Mouse (Mus musculus) left cerebral cortex, adult 11 months (tissue): ENCODE data around the gene Top2b.
A peak's percentile ranks its signal among the peaks of the same experiment; 100 is the strongest.

Source experiments
- DNase-seq: peaks from one replicate; pipeline ENCODE4 v3.0.0; 2022; ENCODE audit warnings: low spot score

Gene Top2b

DNA sequence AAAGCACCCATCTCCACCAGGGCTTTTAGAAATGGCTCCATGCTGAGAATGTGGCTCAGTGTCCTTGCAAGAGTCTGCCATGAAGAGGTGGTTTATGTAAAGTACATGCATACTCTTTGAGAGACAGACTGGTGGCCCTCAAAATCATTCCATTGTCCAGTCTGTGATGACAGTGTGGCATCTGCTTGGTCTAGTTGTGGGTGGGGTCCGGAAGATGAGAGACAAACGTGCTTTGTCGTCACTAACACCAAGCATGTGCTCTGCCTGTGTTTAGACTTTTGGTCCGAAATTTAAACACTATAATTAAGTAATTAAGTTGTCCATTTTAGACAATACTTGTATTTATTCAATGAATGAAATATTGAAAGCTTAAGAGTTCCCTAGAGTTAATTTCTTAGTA lies 49.2 kb downstream of the Top2b start:
- no peak for DNase-seq

DNA sequence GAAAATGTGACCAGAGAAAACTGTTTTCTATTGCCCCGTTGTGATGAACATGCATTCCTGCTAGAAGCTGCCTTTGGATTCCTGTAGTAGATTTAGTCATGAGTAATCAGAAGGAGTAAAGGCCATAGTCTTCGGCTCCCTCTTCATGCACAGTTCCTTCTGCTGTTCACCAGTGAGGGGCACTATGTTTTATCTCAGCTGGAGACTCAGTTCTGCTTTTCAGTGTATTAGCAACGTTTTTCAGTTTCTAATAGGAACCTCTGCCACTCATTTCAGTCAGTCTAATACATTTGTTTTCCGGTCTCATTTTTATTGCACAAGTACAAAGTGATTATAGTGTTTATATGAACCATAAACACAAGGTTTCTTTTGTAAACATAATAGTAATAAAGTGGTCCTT lies 62.6 kb downstream of the Top2b start:
- no peak for DNase-seq

DNA sequence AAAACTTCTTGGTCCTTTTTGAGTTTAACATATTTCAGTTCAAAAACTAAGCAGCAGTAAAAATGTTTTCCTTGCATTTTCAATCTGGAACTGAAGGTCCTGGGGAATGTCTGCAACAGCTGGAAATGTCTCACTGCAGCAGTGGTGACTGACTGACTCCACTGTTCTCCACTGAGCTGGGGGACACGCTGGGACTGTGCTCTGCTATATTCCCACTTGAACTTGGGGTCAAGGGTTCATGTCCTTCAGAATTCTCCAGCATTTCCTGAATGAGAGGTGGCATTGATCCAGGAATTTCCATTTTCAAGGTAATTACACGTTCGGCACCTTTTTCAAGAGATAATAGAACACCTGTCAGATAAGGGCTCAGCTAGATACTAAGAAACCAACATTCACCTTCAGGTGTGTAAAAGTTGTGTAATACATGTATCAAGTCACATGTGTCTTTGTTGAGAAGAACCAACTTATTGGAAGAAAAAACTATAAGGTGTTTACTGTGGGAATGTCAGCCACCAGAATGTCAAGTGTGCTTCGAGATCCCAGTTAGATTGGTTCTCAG lies 67.0 kb downstream of the Top2b start:
- no peak for DNase-seq

DNA sequence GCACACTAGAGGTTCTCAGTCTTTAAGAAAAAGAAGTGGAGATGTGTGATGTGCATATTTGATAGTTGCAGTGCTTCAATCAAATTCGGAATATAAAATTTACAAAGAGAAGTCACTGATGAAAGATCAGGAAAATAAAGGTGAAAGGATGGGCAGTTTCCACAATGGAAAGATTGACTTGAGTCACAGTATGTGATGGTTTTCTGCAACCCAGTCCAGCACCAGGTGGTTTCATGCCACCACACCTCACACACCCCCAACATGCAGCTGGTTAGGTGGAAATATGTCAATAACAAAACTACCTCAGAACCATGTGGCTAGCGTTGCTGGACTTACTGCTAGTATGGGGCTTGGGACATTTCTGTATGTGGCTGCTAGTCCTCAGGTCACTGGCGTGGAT lies 67.6 kb downstream of the Top2b start:
- DNase-seq = no peak

DNA sequence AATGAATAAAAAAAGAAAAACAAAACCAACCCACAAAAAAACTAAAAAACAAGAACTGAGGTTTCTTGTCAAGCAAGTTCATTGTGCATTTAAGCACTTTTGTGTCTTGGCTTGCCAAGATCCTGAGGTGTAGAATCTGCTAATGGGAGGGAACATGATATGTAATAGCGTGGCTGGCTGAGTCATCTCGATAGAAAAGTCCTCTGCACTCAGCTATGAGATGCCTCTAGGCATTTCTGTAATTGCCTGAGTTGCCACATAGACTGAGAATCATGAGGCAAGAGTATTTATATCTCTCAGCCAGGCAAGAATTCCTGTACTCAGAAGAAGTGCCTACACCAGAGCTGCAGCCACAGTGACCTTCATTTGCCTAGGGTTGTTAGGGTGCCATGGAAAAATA lies 68.2 kb downstream of the Top2b start:
- peak; percentile 41 for DNase-seq

DNA sequence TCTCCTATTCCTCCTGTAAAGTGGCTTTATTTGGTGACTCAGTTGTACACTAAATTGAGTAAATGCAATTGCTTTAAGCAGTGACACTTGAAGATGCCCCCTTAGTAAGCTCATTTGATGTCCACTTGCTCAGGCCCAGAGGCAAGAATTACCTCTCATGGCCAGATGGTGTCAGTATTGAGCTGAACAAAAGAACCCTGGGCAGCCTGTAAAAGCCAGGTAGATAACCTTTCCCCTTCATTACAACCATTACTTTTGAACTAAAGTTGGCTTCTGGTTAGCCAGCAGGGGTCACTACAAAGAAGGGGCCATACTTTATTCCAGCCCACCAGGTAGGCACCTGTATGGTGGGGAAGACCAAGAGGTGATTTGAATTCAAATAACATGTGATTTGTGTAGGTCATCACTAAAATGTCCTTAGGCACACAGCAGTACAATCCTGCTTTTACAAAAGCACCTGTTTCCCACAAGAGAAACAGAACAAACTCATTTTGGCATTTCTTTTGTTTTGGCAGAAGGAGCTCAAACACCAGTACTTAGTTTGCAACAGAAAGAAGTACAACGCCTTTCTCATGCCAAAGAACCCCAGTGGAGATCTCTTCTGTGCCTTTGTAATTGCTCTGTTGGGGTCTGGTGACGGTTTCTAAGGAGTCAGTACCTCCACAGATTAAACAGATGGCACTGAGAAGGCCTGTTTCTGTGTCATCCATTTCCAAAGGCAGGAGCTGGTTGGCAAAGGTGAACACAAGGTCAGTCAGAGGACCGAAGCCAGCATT lies 69.6 kb downstream of the Top2b start:
- DNase-seq = peak; percentile 38

DNA sequence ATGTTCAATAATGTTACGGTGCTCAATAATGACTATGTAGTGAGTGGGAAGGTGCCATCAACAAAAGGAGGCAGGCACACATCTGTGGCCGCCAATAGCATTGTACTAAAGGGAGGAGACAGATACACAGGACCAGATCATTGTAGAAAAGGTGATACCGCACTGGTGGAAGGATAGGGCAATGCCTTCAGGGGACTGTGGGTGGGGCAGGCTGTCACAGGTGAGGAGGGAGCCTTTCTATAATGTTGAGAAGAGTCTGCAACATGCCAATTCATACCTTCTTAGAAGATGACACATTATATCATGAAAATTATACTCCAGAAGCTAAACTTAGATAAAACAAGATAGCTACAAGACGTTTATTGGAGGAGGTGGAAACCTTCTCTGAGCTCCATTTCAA lies 72.4 kb downstream of the Top2b start:
- no peak for DNase-seq

DNA sequence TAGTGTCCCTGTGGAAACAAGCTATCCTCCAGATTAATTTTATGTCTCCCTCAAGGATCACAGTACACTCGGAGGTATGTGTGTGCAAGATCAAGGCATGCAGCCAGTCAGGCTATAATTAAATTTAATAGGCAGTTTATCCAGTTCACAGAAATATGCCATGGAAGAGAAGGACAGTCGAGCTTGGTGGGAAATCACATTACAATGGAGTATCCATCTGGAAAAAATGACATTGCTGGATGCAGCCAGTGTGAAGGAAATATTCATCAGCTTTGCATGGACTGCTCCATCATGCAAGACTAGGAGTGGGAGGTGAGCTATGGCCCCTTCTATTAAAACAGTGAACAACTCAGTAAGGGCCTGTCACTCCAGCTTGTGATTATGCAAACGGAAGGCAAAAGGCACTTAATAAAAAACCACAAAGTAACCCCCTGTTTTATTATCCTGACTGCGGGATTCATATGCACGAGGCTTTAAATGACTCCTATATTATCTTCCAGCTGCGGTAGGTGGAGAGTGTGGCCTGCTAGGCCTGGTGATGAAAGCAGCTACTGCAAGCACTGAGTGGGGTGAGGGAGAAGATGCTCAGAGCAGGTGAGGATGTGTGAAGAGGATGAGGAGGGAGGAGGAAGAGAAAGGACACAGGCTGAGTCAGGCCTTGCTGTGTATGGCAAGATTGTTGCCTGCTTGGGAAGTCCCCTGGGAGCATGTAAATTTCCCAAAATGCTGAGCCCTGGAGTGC lies 74.6 kb downstream of the Top2b start:
- DNase-seq = no peak

DNA sequence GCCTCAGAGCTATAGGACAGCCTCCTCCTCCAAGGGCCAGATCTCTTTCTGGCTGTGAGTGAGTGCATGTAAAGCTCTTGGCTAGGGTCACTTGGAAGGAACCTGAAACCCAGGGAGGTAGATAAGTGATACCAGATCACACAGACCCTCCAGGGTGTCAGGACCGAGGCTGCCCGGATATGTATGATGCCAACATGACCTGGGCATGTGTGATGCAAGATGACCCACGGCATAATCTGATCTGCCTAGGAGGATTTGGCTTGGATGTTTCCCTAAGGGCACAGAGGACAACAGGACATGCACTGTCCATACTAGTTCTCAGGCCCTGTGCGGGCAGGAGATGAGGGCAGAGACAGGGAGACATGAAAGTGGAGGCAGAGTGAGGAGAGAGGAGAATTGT lies 79.9 kb downstream of the Top2b start:
- no peak for DNase-seq

DNA sequence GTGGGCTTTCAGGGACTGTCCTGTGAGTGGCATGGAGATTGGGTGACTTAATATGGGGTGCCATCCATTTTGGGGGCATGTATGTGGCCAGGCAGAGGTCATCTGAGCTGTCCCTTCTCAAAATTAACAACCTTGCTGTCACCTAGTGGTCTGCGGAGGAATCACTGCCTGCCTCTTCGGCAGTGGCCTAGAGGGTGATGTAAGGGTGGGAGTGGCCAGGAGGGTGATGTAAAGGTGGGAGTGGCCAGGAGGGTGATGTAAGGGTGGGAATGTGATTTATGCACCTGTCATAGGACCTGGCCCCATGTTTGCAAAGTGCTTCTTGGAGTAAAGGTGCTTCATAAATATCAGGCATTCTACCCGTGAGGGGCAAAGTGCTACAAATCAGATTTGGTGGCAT lies 82.6 kb downstream of the Top2b start:
- DNase-seq = no peak

DNA sequence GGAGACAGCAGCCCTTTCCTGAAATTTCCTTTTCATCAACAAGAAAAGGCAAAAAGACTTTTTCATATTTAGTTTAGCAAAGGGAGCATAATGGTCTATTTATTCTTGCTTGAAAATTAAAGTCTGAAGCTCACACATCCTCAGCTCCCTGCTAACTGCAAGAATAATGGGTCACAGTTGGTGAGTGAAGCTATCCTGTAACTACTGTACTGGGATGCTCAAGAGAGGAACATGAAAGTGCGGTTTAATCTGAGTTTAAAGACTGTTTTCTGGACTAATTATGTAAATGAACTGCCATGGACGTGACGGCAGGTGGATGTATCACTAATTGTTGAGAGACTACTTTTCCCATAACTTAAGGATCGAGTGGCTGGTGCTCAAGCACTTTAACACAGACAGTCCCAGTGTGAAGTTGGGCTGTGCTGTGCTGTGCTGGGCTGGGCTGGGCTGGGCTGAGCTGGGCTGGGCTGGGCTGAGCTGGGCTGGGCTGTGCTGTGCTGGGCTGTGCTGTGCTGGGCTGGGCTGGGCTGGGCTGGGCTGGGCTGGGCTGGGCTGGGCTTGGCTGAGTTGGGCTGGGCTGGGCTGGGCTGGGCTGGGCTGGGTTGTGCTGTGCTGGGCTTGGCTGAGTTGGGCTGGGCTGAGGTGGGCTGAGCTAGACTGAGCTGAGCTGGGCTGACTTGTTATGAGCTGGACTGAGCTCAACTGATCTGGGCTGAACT lies 83.4 kb downstream of the Top2b start:
- DNase-seq = no peak

DNA sequence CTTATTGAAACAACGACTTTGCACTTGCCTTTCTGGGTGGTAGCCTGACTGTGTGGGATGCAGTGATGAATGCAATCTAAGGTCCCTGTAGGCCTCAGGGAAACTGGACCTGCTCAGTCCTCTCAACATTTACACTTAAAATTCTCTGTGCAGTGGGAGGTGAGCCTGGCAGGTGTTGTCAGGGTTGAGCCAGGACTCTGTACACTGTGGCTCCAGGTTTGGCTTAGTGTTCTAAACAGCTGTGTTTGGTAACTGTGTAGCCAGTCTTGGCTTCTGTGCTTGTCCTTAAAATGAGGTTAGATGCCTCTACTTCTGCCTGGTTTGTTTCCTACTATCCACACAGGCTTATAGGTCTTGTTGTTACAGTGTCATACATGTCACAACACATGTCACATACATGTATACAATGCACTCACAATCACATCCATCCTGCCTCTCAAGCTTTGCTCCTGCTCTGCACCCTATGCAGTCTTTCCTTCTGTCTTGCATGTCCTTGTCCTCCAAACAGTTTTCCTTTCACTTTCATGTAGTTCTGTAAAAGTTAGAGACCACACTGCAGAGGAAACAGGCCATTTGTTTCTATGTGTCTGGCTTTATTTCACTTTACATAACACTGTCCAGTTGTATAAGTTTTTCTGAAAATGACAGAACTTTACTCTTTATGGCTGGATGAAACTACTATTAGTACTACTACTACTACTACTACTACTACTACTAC lies 113.8 kb downstream of the Top2b start:
- DNase-seq = no peak

DNA sequence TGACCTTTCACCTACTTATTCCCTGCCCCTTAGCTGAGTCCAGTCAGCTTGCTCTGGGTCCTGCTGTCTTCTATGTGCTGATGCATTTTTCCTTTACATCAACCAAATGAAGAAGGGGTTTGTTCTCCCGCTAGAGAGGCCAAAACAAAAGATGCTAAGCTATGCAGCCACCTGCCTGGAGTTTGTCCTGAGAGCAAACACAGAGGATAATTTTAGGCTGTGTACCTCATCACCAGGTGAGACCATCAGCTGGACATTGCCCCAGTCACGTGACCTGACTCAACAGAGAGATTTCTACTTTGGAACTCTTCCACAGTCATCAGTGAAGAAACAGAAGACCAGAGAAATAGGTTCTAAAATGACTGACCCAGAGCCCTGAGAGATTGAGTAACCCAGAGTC lies 114.5 kb downstream of the Top2b start:
- DNase-seq = no peak

DNA sequence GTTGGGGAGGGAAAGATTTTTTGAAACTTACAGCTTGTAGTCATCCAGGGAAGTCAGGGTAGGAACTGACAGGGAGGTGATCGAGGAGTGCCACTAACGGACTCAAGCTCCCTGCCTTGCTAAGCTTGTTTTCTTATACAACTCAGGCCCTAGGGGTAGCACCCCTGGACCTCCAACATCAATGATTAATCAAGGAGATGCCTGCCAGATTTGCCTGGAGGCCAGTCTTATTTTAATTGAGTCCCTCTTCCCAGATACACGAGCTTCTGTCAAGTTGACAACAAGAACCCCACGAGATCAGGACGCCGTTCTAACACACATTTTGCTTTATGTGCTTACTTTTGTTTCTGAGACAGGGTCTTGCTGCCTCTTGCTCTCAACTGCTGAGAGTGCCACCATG lies 115.6 kb downstream of the Top2b start:
- DNase-seq = no peak

DNA sequence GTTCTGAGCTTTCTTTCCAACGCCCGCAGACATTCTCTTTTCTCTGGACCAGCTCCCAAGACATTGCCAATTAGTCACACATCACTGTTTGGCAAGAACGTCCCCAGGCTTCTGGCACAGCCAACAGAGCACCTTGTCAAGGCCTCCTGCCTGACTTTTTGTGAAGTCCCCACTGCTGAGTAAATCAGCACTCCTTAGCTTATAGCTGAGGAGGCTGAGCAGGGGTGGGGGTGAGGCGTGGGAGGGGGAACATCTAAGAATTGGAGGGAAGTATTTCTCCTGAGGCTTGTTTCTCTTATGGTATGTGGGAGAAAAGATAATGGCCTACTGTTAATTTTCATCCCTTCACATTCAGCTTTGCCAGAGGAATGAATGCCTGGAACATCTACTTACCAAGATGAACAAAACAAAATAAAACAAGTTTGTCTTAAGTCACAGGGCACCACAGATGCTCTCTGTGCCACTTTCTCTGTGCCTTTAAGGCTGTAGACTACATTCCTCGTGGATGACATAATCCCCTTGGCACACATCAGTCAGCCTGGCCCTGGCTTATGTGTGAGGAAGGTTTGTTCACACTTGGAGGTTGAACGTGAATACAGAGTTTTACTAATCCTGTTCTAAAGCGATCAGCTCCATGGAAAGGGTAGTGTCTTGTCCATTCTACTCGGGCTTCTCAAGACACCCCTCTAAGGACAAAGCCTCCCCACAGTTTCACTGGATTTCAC lies 118.8 kb downstream of the Top2b start:
- no peak for DNase-seq
